Mouse (Mus musculus) intestine, embryonic 15.5 days (tissue): ENCODE measurements around the gene Cytl1. TPM values are rescaled to one million over a fixed set of nuclear protein-coding genes. Genes with fewer than 3 reads are reported as not detected.

Source experiments
- ATAC-seq: fragments of 200-750 bp; cut with Nextera tagmentation; 2 replicates; pipeline ENCODE4 v1.8.0; 2017; ENCODE audit warnings: moderate TSS enrichment, moderate library complexity
- H3K27ac ChIP-seq: fragments of 300-500 bp; sonication (generic); 2 replicates; pipeline ENCODE4 v1.5.1; 2015; ENCODE audit warnings: mild to moderate bottlenecking, inconsistent platforms
- H3K27me3 ChIP-seq: fragments of 300-500 bp; sonication (generic); replicated peaks from 2 replicates; pipeline ENCODE4 v1.6.1; 2015; ENCODE audit warnings: inconsistent platforms
- H3K36me3 ChIP-seq: fragments of 300-500 bp; sonication (generic); 2 replicates; pipeline ENCODE4 v1.6.1; 2015; ENCODE audit warnings: inconsistent platforms
- H3K4me1 ChIP-seq: fragments of 300-500 bp; sonication (generic); replicated peaks from 2 replicates; pipeline ENCODE4 v1.6.1; 2015; ENCODE audit warnings: inconsistent platforms
- H3K4me2 ChIP-seq: fragments of 300-500 bp; sonication (generic); replicated peaks from 2 replicates; pipeline ENCODE4 v1.6.1; 2015; ENCODE audit warnings: mild to moderate bottlenecking, inconsistent platforms
- H3K4me3 ChIP-seq: fragments of 300-500 bp; sonication (generic); replicated peaks from 2 replicates; pipeline ENCODE4 v1.5.1; 2015; ENCODE audit warnings: inconsistent platforms
- H3K9ac ChIP-seq: fragments of 300-500 bp; sonication (generic); 2 replicates; pipeline ENCODE4 v1.6.1; 2015; ENCODE audit warnings: inconsistent platforms
- H3K9me3 ChIP-seq: fragments of 300-500 bp; sonication (generic); 2 replicates; pipeline ENCODE4 v1.6.1; 2016; ENCODE audit warnings: inconsistent platforms
- WGBS: fragments of 180-500 bp; shearing (Covaris S2); methylation state at CpG from one replicate; pipeline ENCODE4 v1.1.7; 2015; 5-methylcytosine and 5-hydroxymethylcytosine counted together
- polyA plus RNA-seq: library from polyadenylated mRNA; unstranded; fragments of >200 nt; fragmentation: Nextera tagmentation; extraction: Ambion mirVana; gene quantifications from 2 replicates; pipeline ENCODE4 v1.2.1, GENCODE M21; 2015

Cytl1 gene
- 0.93 and 1.1 TPM in 2 replicates for polyA plus RNA-seq

DNA sequence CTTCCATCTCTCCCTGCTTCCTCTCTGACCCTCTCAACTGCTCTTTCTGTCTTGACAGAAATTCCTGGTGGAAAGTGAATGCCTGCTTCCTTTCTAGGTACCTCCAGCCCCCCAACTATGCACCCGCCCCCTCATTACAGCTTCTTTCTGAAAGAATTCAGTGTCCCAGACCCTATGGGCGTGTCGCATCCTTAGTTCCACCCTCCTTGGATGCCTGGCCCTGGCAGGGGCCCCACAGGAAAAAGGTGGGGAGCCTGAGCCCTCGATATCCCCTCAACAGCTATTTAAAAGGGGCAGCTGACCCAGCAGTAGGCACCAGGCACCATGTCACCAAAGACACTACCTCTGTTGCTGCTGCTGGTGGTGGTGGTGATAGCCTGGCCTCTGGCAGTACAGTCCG, at the start of gene Cytl1:
Gene Cytl1 (plus strand): TSS at position 296 of the 400 bp plus-strand sequence.
- Histone ChIP-seq H3K27ac (no peak within 1 kb of the TSS), H3K4me3 (no peak within 1 kb of the TSS), H3K4me1 (no peaks in the 10 kb centered on the region), H3K36me3 (no peaks in the 10 kb centered on the region), H3K27me3 (no peaks in the 10 kb centered on the region), H3K4me2 (no peak within 1 kb of the TSS), H3K9ac (no peak within 1 kb of the TSS), H3K9me3 (no peaks in the 10 kb centered on the region)
- 39% methylated on average over 5 of the region's 5 CpGs for WGBS
- ATAC-seq: no peak

DNA sequence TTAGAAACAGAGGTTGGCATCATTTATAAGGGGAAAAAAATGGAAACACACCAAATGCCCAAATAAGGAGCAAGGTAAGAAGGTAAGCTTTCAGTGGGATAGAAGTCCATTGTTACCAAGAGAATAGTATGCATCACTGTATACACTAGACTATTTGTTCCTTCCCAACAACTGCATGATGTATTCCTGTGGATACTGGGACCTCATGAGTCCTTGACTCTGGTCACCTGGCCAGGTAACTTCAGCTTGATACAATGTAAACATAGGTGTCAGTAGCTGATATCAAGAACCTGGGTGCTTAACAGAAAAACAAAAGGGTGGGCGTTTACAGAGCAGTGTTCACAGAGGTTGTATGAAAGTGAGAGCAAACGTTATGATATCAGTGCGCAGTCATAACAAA, 42.6 kb upstream of the Cytl1 start:
- Histone ChIP-seq H3K27me3 (no peaks in the 10 kb centered on the region), H3K4me2 (no peak overlapping the region), H3K36me3 (no peaks in the 10 kb centered on the region), H3K9ac (no peak overlapping the region), H3K4me1 (no peaks in the 10 kb centered on the region), H3K9me3 (no peaks in the 10 kb centered on the region), H3K27ac (no peak overlapping the region), H3K4me3 (no peak overlapping the region)
- 65% methylated on average over 3 of the region's 3 CpGs for WGBS
- no peak for ATAC-seq

DNA sequence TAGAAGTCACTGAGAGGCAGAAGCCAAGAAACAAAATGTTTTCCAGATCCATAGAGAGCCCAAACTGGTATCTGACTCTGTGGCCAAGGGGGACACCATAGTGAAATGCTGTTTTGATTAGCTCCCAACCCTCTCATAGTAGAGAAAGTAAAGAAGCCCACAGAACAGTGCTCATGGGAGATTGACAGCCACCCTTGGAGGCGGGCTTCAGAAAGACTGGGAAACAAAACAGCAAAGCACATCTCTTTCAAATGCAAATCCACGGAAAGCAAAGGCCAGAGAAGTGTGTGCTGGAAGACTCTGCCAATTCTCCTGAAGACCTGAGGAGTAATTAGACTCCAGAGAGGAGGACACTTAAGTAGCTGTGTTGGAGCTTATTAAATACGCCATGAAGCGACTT, 39.5 kb upstream of the Cytl1 start:
- Histone ChIP-seq H3K4me2 (no peak overlapping the region), H3K4me1 (no peaks in the 10 kb centered on the region), H3K27ac (no peak overlapping the region), H3K36me3 (no peaks in the 10 kb centered on the region), H3K27me3 (no peaks in the 10 kb centered on the region), H3K9ac (no peak overlapping the region), H3K9me3 (no peaks in the 10 kb centered on the region), H3K4me3 (no peak overlapping the region)
- WGBS: 57% methylated on average over 4 of the region's 4 CpGs
- no peak for ATAC-seq

DNA sequence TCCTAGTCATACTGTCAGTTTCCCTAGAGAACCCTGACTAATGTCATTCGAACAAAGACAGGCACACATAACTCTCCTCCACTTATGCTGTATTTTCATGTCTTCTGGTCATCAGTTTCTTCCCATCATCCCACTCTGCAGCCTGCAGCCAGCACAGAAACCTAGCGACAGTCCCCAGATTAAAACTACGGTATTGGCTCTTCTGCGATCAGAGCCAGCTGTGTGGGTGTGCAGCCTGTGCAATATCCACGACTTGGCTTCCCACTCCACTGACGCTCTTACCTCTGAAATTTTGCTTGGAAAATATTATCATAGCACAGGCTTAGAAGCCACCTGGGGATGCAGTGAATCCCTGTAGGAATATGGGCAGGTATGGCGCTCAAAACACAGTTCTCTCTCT, 38.0 kb upstream of the Cytl1 start:
- Histone ChIP-seq H3K4me1 (no peaks in the 10 kb centered on the region), H3K4me2 (no peak overlapping the region), H3K27ac (no peak overlapping the region), H3K9ac (no peak overlapping the region), H3K9me3 (no peaks in the 10 kb centered on the region), H3K27me3 (no peaks in the 10 kb centered on the region), H3K36me3 (no peaks in the 10 kb centered on the region), H3K4me3 (no peak overlapping the region)
- no peak for ATAC-seq
- WGBS: 83% methylated on average over 7 of the region's 7 CpGs

DNA sequence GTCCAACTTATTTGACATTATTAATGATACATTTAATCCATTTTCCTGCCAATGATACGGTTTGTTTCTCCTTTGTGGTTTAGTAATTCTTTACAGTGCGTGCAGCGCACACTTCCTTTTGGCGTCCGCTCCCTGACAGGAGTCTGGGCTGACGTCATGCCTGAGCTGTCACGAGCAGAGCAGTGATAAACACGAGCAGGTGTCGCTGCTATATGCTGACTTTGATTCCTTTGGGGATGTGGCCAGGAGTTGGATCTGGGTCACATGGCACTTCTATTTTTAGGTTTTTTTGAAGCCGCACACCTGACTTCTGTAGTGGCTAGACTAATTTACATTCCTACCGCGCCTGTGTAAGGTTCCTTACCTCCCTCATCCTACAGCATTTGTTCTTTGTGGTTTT, 35.6 kb upstream of the Cytl1 start:
- H3K36me3 ChIP-seq: no peaks in the 10 kb centered on the region
- H3K9me3 ChIP-seq: no peaks in the 10 kb centered on the region
- ATAC-seq: no peak
- H3K27me3 ChIP-seq: no peaks in the 10 kb centered on the region
- H3K4me2 ChIP-seq: no peak overlapping the region
- 71% methylated on average over 12 of the region's 12 CpGs for WGBS
- H3K27ac ChIP-seq: no peak overlapping the region
- no peak overlapping the region for H3K9ac ChIP-seq
- no peak overlapping the region for H3K4me3 ChIP-seq
- no peaks in the 10 kb centered on the region for H3K4me1 ChIP-seq

DNA sequence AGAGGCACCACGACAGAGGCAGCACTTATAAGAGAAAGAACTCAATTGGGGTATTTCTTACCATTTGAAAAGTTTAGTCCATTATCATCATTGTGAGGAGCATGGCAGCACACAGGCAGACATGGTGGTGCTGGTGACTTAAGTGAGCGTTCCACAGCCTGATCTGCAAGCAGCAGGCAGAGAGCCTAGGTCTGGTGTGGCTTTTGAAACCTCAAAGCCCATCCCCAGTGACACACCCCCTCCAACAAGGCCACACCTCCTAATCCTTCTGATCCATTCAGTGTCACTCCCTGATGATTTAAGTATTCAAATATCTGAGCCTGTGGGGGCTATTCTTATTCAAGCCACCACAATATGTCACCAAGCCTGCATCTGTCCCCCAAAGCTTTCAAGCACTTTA, 30.4 kb upstream of the Cytl1 start:
- Histone ChIP-seq H3K9me3 (no peaks in the 10 kb centered on the region), H3K27ac (no peak overlapping the region), H3K36me3 (no peaks in the 10 kb centered on the region), H3K4me2 (no peak overlapping the region), H3K27me3 (no peaks in the 10 kb centered on the region), H3K4me3 (no peak overlapping the region), H3K4me1 (no peaks in the 10 kb centered on the region), H3K9ac (no peak overlapping the region)
- no peak for ATAC-seq
- 78% methylated on average over 2 of the region's 2 CpGs for WGBS

DNA sequence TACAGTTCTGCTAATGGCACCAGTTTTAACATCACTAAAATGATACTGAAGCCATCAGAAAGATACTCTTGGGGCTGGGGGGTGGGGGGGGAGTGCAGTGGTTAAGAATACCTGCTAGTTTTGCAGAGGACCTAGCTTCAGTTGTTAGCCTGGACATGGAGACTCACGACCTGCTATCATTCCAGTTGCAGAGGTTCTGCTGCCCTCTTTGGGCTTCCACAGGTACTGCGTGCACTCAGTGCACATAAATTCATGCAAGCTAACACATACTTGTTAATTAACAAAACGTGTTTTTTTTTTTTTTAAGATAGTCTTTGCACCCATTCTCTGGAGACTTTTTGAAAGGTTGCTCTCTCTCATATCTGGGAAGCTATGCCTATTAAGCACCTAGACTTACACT, 27.2 kb upstream of the Cytl1 start:
- WGBS: 70% methylated on average over 3 of the region's 3 CpGs

DNA sequence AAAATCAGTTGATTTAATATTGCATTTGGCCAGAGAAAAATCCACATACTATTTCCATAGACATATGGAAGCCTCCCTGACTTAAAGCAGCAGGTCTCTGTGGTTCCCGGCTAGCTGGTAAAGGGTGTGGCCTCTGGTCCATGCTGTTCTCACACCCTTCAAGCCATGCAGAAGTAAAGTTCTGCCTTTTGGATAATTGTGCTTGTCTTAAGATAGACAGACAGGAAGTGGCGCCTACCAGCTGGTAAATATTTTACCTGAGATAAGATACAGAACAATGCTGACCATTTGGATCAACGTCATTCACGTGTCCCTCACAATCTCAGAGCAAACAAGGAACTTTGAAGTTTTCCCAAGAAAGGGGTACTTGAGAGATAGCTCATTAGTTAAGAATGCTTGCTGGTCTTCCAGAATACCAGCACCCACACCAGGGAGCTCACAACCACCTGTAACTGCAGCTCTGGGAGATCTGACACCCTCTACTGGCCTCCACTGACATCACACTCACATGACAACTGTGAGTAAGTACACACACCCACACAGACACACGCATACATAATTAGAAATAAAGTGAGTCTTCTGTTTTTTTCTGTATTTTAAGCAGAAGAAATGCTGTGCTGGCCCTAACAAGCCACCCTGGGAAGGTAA, 25.9 kb upstream of the Cytl1 start:
- no peak overlapping the region for H3K9ac ChIP-seq
- WGBS: 64% methylated on average over 5 of the region's 5 CpGs
- no peak overlapping the region for H3K27ac ChIP-seq
- ATAC-seq: peak; percentile 66
- H3K27me3 ChIP-seq: no peaks in the 10 kb centered on the region
- no peaks in the 10 kb centered on the region for H3K9me3 ChIP-seq
- no peak overlapping the region for H3K4me3 ChIP-seq
- H3K4me1 ChIP-seq: no peaks in the 10 kb centered on the region
- H3K36me3 ChIP-seq: no peaks in the 10 kb centered on the region
- no peak overlapping the region for H3K4me2 ChIP-seq

More for the DNA sequence above, 27.2 kb upstream of the Cytl1 start:
- no peak for ATAC-seq
- no peak overlapping the region for H3K4me3 ChIP-seq
- H3K27me3 ChIP-seq: no peaks in the 10 kb centered on the region
- H3K9ac ChIP-seq: no peak overlapping the region
- H3K27ac ChIP-seq: no peak overlapping the region
- no peak overlapping the region for H3K4me2 ChIP-seq
- no peaks in the 10 kb centered on the region for H3K36me3 ChIP-seq
- no peaks in the 10 kb centered on the region for H3K4me1 ChIP-seq
- H3K9me3 ChIP-seq: no peaks in the 10 kb centered on the region

DNA sequence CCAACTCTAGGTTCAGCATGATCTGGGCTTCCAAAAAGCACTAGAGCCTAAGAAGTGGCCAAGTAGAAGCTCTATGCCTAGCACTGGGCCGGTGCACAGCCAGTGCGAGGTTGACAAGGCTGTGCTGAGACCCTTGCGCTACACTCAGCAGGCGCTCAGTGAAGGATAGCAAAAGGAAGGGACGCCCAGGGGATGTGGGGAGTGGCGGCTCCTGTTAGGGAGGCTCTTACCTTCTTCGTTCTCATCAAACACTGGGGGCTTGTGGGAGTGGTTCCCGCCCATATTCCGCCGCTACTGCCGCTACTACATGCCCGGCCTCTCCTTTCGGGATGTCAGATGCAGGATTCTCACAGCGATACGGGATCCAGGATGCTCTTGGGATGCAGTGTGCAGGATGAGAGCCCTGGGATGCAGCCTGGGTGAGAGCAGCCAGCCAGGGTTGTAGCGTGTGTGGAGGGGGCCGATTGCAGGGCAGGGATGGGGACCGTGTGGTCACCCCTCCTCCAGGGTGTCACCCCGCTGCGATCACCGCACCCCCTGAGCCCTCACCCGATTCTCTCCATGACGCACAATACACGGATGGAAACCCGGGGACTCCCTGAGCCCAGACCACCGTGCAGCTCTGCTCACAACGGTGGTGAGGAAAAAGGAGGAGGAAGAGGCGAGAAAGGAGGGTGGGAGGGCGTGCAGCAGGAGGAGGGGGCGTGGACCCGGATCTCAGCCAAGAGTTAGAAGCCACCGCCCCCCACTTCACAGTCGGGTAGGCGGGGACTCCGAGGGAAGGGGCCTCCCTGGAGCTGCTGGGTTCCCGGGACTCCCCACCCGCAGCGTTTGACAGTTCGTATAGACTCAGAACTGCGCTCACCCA, 18.6 kb upstream of the Cytl1 start, which contains the start of gene Stk32b:
Gene Stk32b (minus strand): TSS at position 667 of the 868 bp plus-strand sequence.
- Histone ChIP-seq H3K27me3 (peaks cover 22% of the 10 kb centered on the region), H3K9me3 (no peaks in the 10 kb centered on the region), H3K4me2 (peak within 1 kb of the TSS; percentile 86), H3K4me1 (no peaks in the 10 kb centered on the region; the same call in 1 of the 2 replicates), H3K36me3 (no peaks in the 10 kb centered on the region), H3K27ac (no peak within 1 kb of the TSS), H3K4me3 (peak within 1 kb of the TSS; percentile 38), H3K9ac (no peak within 1 kb of the TSS)
- WGBS: under 1% methylated on average over 40 of the region's 40 CpGs
- peak; percentile 85 for ATAC-seq

DNA sequence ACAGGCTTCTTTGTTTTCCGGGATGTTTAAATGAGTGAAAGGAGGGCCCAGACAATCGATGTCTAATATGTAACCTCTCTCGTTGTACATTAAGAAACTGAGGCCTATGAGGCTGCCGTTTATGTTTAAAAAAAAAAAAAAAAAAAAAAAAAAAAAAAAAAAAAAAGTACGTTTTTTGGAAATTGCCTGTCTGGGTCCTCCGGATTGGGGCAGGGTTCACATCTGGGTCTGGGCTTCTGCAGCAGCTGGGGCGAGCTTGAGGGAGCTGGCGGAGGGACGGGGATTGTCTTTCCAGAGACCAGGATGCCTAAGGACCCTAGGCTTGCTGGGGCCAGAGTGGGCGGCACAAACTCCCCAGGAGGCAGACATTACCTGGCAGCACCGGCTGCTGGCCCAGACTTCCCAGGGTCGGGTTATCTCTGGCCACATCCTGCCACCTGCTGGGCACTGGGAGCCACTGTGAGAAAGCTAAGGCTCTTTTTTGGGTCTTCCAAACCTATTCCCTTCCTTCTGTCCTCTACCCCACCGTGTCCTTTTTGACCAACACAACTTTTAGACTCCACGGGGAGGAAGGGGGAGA, 17.8 kb upstream of the Cytl1 start:
- Histone ChIP-seq H3K27ac (no peak overlapping the region), H3K27me3 (peaks cover 22% of the 10 kb centered on the region), H3K9me3 (no peaks in the 10 kb centered on the region), H3K36me3 (no peaks in the 10 kb centered on the region), H3K4me1 (no peaks in the 10 kb centered on the region; the same call in 1 of the 2 replicates), H3K4me2 (peak overlapping the region; percentile 86), H3K4me3 (peak overlapping the region; percentile 38), H3K9ac (no peak overlapping the region)
- 1% methylated on average over 14 of the region's 14 CpGs for WGBS
- ATAC-seq: peak; percentile 70; the same call in 1 of the 2 replicates

DNA sequence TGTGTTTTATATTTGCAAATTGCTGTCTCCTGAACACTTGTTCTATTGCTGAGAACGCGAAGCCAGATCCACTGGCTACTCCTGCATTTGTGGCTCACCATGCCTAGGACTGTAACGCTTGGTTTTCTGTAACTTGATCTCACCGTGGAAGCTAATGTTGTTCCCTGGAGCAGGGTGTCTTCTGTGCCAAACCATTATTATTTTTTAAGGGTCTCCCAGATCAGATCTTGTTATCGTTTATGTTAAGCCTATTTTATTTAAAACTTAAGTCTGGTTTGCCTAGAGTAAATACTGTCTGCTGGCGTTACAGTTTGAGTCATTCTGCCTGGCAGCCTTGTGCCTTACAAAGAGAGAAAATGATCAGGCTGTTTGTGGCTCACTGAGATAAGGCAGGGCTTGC, 14.6 kb upstream of the Cytl1 start:
- WGBS: 14% methylated on average over 6 of the region's 6 CpGs
- H3K9ac ChIP-seq: no peak overlapping the region

DNA sequence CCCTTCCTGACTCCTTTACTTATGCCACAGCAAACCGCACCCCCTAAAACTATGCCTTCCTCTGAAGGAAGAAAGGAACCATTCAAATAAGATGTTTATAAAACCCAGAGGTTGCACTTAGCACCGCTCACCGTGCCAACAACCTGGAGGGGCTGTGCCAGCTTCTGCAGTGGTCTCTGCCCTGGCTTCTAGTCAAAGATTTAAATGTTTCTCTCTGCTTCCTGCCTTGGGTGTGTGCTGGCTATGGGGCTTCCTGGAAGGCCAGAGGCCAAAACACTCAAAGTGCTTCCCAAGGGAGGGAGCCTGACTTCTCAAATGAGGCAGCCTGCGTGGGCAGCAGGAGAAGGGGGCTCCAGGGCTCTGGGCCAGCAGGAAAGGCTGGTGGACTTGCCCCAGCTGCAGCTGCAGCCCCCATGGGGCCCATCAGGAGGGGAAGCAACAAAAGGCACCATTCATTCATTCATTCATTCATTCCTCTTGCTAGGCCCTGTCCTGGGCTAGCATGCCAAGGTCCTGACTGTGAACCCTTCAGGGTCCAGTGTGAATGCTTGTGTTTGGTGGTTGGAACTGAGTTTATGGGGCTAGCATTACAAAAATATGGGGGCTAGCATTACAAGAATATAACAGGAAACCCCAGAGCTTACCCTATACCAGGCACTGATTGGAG, 10.0 kb upstream of the Cytl1 start:
- H3K9me3 ChIP-seq: no peaks in the 10 kb centered on the region
- no peak overlapping the region for H3K4me3 ChIP-seq
- H3K4me1 ChIP-seq: no peaks in the 10 kb centered on the region
- no peak overlapping the region for H3K4me2 ChIP-seq
- no peak overlapping the region for H3K9ac ChIP-seq
- no peaks in the 10 kb centered on the region for H3K36me3 ChIP-seq
- WGBS: 53% methylated on average over 4 of the region's 4 CpGs
- no peak overlapping the region for H3K27ac ChIP-seq
- no peaks in the 10 kb centered on the region for H3K27me3 ChIP-seq
- ATAC-seq: no peak

More for the DNA sequence above, 14.6 kb upstream of the Cytl1 start:
- Histone ChIP-seq H3K36me3 (no peaks in the 10 kb centered on the region), H3K4me3 (no peak overlapping the region), H3K27me3 (peaks cover 19% of the 10 kb centered on the region), H3K27ac (no peak overlapping the region), H3K4me1 (no peaks in the 10 kb centered on the region; the same call in 1 of the 2 replicates), H3K9me3 (no peaks in the 10 kb centered on the region), H3K4me2 (no peak overlapping the region)
- ATAC-seq: no peak
